Mouse (Mus musculus): ENCODE results near the gene Atp6v1a. TPM values are rescaled to one million over a fixed set of nuclear protein-coding genes. Genes with fewer than 3 reads are reported as not detected.
A peak's percentile ranks its signal among the peaks of the same experiment; 100 is the strongest.

Gene Atp6v1a
- polyA plus RNA-seq, 1 experiment from 2014 or later = 87.3 TPM

DNA sequence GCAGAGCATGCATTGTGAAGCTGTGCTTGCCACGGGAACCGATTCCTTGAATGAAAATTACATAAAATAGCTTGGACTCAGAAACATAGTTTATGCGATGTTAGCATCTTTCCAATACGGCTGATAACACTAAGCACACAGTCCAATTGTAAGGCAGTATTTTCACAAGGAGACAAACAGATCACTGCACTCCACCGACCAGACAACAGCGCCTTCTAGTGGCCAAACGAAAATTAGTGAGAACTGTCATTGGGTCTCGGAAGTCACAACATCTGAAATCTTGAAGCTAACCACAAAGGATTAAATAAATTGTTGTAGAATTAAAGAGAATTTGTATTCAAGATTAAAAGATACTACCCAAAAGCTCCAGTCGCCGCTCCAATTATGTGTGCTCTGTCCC lies 80.8 kb downstream of the Atp6v1a start:
- peak; percentile 93 for TF ChIP-seq CTCF (IDR thresholded peaks at IDR 0.05)
- TF ChIP-seq EP300 (IDR thresholded peaks at IDR 0.05) = no peak
- no peaks in the 10 kb centered on the region for H3K4me1 ChIP-seq (ENCODE audit: insufficient read depth, low read depth, low read length)
- WGBS = 21% methylated on average over 10 of the region's 10 CpGs
- DNase-seq (ENCODE audit: low spot score) (peak; percentile 67), ATAC-seq (0 out of 2 replicates have a peak, but pooled peaks have one; percentile 29)
- H3K4me3 ChIP-seq (ENCODE audit: low read depth, low read length) = no peak overlapping the region
- no peak overlapping the region for H3K4me2 ChIP-seq (replicated peaks; ENCODE audit: low read depth, low read length)
- no peaks in the 10 kb centered on the region for H3K9me3 ChIP-seq (ENCODE audit: low read length)
- no peak overlapping the region for H3K27ac ChIP-seq (ENCODE audit: low read length)
- no peak overlapping the region for H3K9ac ChIP-seq (replicated peaks; ENCODE audit: low read depth)
- no peaks in the 10 kb centered on the region for H3K36me3 ChIP-seq (ENCODE audit: insufficient read depth, low read length)
- no peaks in the 10 kb centered on the region for H3K27me3 ChIP-seq (replicated peaks; ENCODE audit: insufficient read depth, low read length)

DNA sequence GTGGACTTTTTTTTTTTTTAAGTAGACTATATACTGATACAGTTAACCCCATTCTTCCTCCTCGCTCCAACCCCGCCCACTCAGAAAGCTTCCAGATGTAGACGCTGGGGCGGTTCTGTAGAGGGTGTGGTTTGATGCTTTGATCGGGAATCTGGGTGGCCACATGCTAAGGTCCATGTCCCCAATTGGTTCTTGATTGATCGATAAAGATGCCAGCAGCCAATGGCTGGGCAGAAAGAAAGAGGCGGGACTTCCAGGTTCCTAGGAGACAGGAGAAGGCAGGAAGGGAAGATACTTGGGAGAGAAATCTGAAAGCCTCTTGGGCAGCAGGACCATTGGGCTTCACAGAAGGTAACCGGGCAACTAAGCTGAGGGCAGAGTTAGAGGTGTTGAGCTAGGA lies 83.7 kb downstream of the Atp6v1a start:
- Histone ChIP-seq H3K9ac (replicated peaks; ENCODE audit: low read depth) (no peak overlapping the region), H3K4me3 (ENCODE audit: low read depth, low read length) (no peak overlapping the region), H3K36me3 (ENCODE audit: insufficient read depth, low read length) (no peaks in the 10 kb centered on the region), H3K4me1 (ENCODE audit: insufficient read depth, low read depth, low read length) (no peaks in the 10 kb centered on the region), H3K4me2 (replicated peaks; ENCODE audit: low read depth, low read length) (no peak overlapping the region), H3K9me3 (ENCODE audit: low read length) (no peaks in the 10 kb centered on the region), H3K27me3 (replicated peaks; ENCODE audit: insufficient read depth, low read length) (no peaks in the 10 kb centered on the region), H3K27ac (ENCODE audit: low read length) (no peak overlapping the region)
- DNase-seq (ENCODE audit: low spot score) = no peak
- no peak for ATAC-seq
- 64% methylated on average over 8 of the region's 8 CpGs for WGBS
- no peak for TF ChIP-seq EP300 (IDR thresholded peaks at IDR 0.05)
- TF ChIP-seq CTCF (IDR thresholded peaks at IDR 0.05) = no peak

DNA sequence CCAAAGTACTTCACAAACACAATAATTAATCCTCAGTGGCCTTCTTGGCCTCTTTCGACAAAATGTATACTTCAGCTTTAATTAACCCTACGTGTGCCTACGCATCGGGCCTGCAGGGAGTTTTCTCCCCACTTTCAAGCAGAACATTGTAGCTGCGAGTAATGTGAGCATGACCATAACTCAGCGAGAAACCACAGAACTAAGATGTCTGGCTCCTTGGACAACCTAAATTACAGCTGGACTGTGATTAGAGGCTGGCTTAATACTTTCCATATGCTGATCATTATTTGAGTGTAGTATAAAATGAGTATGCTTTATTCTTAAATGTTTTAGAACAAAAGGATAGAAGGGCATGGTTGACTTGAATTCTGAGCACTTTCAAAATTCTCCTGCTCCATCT lies 86.2 kb downstream of the Atp6v1a start:
- WGBS = 66% methylated on average over 6 of the region's 6 CpGs
- no peak for TF ChIP-seq CTCF (IDR thresholded peaks at IDR 0.05)
- TF ChIP-seq EP300 (IDR thresholded peaks at IDR 0.05) = no peak

DNA sequence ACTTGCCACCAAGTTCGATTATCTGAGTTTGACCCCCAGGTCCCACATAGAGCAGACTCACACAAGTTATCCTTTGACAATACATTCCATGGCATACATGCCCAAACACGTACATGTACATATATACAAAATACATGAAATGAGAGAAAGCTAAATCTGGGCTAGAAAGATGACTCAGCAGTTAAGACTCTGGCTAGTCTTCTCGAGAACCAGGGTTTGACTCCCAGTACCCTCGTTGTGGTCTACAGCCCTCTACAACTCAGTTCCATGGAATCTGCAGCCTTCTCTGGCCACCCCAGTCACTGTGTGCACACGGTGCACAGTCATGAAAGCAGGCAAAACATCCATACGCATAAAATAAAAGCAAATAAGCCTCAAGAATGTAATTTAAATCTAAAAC lies 87.1 kb downstream of the Atp6v1a start:
- Histone ChIP-seq H3K9me3 (ENCODE audit: low read length) (no peaks in the 10 kb centered on the region), H3K36me3 (ENCODE audit: insufficient read depth, low read length) (no peaks in the 10 kb centered on the region), H3K9ac (replicated peaks; ENCODE audit: low read depth) (no peak overlapping the region), H3K4me3 (ENCODE audit: low read depth, low read length) (no peak overlapping the region), H3K27ac (ENCODE audit: low read length) (no peak overlapping the region), H3K4me2 (replicated peaks; ENCODE audit: low read depth, low read length) (no peak overlapping the region), H3K4me1 (ENCODE audit: insufficient read depth, low read depth, low read length) (no peaks in the 10 kb centered on the region), H3K27me3 (replicated peaks; ENCODE audit: insufficient read depth, low read length) (no peaks in the 10 kb centered on the region)
- ATAC-seq (no peak), DNase-seq (ENCODE audit: low spot score) (no peak)
- WGBS = 79% methylated on average over 6 of the region's 6 CpGs
- TF ChIP-seq CTCF (IDR thresholded peaks at IDR 0.05) (no peak), EP300 (IDR thresholded peaks at IDR 0.05) (no peak)

More for the DNA sequence above, 86.2 kb downstream of the Atp6v1a start:
- Histone ChIP-seq H3K4me3 (ENCODE audit: low read depth, low read length) (no peak overlapping the region), H3K4me1 (ENCODE audit: insufficient read depth, low read depth, low read length) (no peaks in the 10 kb centered on the region), H3K4me2 (replicated peaks; ENCODE audit: low read depth, low read length) (no peak overlapping the region), H3K27me3 (replicated peaks; ENCODE audit: insufficient read depth, low read length) (no peaks in the 10 kb centered on the region), H3K27ac (ENCODE audit: low read length) (no peak overlapping the region), H3K9me3 (ENCODE audit: low read length) (no peaks in the 10 kb centered on the region), H3K9ac (replicated peaks; ENCODE audit: low read depth) (no peak overlapping the region), H3K36me3 (ENCODE audit: insufficient read depth, low read length) (no peaks in the 10 kb centered on the region)
- DNase-seq (ENCODE audit: low spot score) (no peak), ATAC-seq (no peak)

DNA sequence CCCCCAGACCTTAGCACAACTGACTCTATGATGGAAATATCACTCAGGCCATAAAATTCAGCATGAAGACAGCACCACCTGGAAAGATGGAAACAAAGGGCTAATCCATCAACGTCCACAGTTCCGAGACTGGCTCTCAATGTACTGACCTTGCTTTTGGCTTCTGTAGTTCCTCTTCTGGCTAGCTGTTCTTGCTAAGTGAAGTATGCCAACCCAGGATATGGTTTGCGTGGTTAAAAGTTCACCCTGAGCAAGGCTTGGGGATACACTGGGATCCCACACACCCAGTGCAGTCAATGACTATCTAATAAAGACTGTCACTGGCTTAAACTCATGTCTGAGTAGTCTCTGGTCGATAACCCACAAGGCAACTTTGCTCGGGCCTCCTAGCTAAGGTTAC lies 89.4 kb downstream of the Atp6v1a start:
- no peak for ATAC-seq

DNA sequence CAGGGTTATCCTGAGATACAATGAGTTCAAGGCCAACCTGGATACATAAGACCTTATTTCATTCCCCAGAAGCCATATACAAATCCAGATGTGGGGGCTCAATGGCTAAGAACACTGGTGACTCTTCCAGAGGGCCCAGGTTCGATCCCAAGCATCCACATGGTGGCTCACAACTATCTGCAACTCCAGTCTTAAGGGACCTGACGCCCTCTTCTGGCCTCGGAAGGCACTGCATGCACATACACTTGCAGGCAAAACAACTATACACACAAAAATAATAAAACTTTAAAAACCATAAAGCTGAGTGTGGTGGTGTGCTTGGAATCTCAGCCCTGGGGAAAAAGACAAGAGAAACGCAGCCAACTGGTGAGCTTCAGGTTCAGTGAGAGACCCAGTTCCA lies 100.4 kb downstream of the Atp6v1a start:
- ATAC-seq = no peak
- H3K9me3 ChIP-seq (ENCODE audit: low read length) = no peaks in the 10 kb centered on the region
- no peak overlapping the region for H3K9ac ChIP-seq (replicated peaks; ENCODE audit: low read depth)
- no peak overlapping the region for H3K27ac ChIP-seq (ENCODE audit: low read length)
- WGBS = 79% methylated on average over 4 of the region's 4 CpGs
- H3K4me3 ChIP-seq (ENCODE audit: low read depth, low read length) = no peak overlapping the region
- no peaks in the 10 kb centered on the region for H3K36me3 ChIP-seq (ENCODE audit: insufficient read depth, low read length)
- no peak overlapping the region for H3K4me2 ChIP-seq (replicated peaks; ENCODE audit: low read depth, low read length)
- no peaks in the 10 kb centered on the region for H3K27me3 ChIP-seq (replicated peaks; ENCODE audit: insufficient read depth, low read length)
- DNase-seq (ENCODE audit: low spot score) = no peak
- H3K4me1 ChIP-seq (ENCODE audit: insufficient read depth, low read depth, low read length) = no peaks in the 10 kb centered on the region
- peak; percentile 34 for TF ChIP-seq CTCF (IDR thresholded peaks at IDR 0.05)
- TF ChIP-seq EP300 (IDR thresholded peaks at IDR 0.05) = no peak

More for the DNA sequence above, 89.4 kb downstream of the Atp6v1a start:
- no peak for TF ChIP-seq CTCF (IDR thresholded peaks at IDR 0.05)
- no peak for TF ChIP-seq EP300 (IDR thresholded peaks at IDR 0.05)
- 70% methylated on average over 5 of the region's 5 CpGs for WGBS
- H3K4me2 ChIP-seq (replicated peaks; ENCODE audit: low read depth, low read length) = no peak overlapping the region
- no peak overlapping the region for H3K4me3 ChIP-seq (ENCODE audit: low read depth, low read length)
- H3K9ac ChIP-seq (replicated peaks; ENCODE audit: low read depth) = no peak overlapping the region
- H3K36me3 ChIP-seq (ENCODE audit: insufficient read depth, low read length) = no peaks in the 10 kb centered on the region
- H3K4me1 ChIP-seq (ENCODE audit: insufficient read depth, low read depth, low read length) = no peaks in the 10 kb centered on the region
- H3K27ac ChIP-seq (ENCODE audit: low read length) = no peak overlapping the region
- no peaks in the 10 kb centered on the region for H3K27me3 ChIP-seq (replicated peaks; ENCODE audit: insufficient read depth, low read length)
- no peak for DNase-seq (ENCODE audit: low spot score)
- no peaks in the 10 kb centered on the region for H3K9me3 ChIP-seq (ENCODE audit: low read length)

Other genes with a start within 250 kb of the Atp6v1a start
- 11.0 and 11.9 TPM in 2 replicates for gene Ccdc191, start 249.9 kb downstream of the Atp6v1a start, polyA plus RNA-seq (2015; fragmentation: Nextera tagmentation; extraction: Ambion mirVana)
- gene Qtrt2, start 212.9 kb downstream of the Atp6v1a start, polyA plus RNA-seq (2015; fragmentation: Nextera tagmentation; extraction: Ambion mirVana) = 9.3 and 10.1 TPM in 2 replicates
- 1.1 and 1.5 TPM in 2 replicates for gene Zdhhc23, start 159.9 kb downstream of the Atp6v1a start, polyA plus RNA-seq (2015; fragmentation: Nextera tagmentation; extraction: Ambion mirVana)
- 4.1 TPM in 2 replicates for gene Gramd1c, start 76.4 kb downstream of the Atp6v1a start, polyA plus RNA-seq (2015; fragmentation: Nextera tagmentation; extraction: Ambion mirVana)
- gene Naa50, start 125 bp upstream of the Atp6v1a start, polyA plus RNA-seq (2015; fragmentation: Nextera tagmentation; extraction: Ambion mirVana) = 30.0 and 34.7 TPM in 2 replicates
- 2.4 and 2.5 TPM in 2 replicates for gene Usf3, start 33.5 kb upstream of the Atp6v1a start, polyA plus RNA-seq (2015; fragmentation: Nextera tagmentation; extraction: Ambion mirVana)
- 0.53 and 0.98 TPM in 2 replicates for gene Sidt1, start 193.5 kb upstream of the Atp6v1a start, polyA plus RNA-seq (2015; fragmentation: Nextera tagmentation; extraction: Ambion mirVana)
- gene Spice1, start 207.4 kb upstream of the Atp6v1a start, polyA plus RNA-seq (2015; fragmentation: Nextera tagmentation; extraction: Ambion mirVana) = 15.4 and 17.5 TPM in 2 replicates